Mouse (Mus musculus): ENCODE data around the gene F2rl1.

GRCm38 (mm10) chr13:95514756-95515155, 10.3 kb downstream of the F2rl1 start:
- TF ChIP-seq CTCF (IDR thresholded peaks at IDR 0.05; ENCODE audit: borderline replicate concordance, insufficient read depth, low read depth, low read length), result no peak
- no peak for TF ChIP-seq POLR2A (IDR thresholded peaks at IDR 0.05; ENCODE audit: borderline replicate concordance, insufficient read depth, low read length)
